Comparison of ENCODE assay signal across 29 mouse cellular contexts in the genomic region with DNA sequence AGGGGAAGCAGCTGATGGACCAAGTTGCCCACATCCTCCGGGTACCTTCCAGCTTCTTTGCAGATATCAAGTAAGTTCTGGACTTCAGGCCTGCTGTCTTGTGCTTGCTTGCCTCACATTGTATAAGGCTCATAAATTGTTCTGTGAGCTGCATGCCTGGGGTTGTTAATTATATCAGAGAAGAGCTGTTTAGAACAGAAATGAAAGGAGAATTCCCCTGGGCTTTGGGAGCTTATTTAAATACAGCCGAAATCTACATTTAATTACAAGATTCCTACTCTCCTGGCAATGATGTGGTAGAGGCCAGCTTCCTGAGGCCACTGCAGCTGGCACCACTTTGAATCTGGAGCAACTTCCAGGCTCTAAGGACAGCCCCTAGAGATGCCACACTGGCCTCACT.
A peak's percentile ranks its signal among the peaks of the same experiment; 100 is the strongest.
DNase-seq lines count a peak whose midpoint lies in the region; ATAC-seq and TF ChIP-seq lines count a peak whose summit lies in the region.
"Had no signal": no experiment of that assay in that cellular context is flagged by ENCODE, and none has a peak within 500 bp of the region (broad histone marks: within the 10 kb centered on the region; RNA-seq: fewer than 3 reads in every experiment).

No protein-coding gene starts in this region.

- H3K4me1 ChIP-seq in forebrain, embryonic 14.5 days (ENCODE audit: control insufficient read depth, insufficient read depth, low read length) = no peaks in the 10 kb centered on the region; the same call in 1 of the 2 replicates
- H3K4me1 ChIP-seq in forebrain, embryonic 10.5 days = no peaks in the 10 kb centered on the region
- H3K4me1 ChIP-seq in midbrain, embryonic 12.5 days = peaks cover 4% of the 10 kb centered on the region
- peaks cover 7% of the 10 kb centered on the region; the same call in 1 of the 2 replicates for H3K4me1 ChIP-seq in midbrain, embryonic 10.5 days
- H3K4me1 ChIP-seq in midbrain, embryonic 16.5 days (ENCODE audit: control insufficient read depth, insufficient read depth, low read length) = peaks cover 20% of the 10 kb centered on the region
- H3K4me1 ChIP-seq: embryonic facial prominence, embryonic 13.5 days; limb, embryonic 15.5 days; liver, embryonic 13.5 days had no signal

- no peaks in the 10 kb centered on the region for H3K36me3 ChIP-seq in forebrain, embryonic 14.5 days (ENCODE audit: control insufficient read depth, insufficient read depth, low read length)
- H3K36me3 ChIP-seq in forebrain, embryonic 10.5 days (replicated peaks) = no peaks in the 10 kb centered on the region
- no peaks in the 10 kb centered on the region for H3K36me3 ChIP-seq in midbrain, embryonic 12.5 days
- no peaks in the 10 kb centered on the region for H3K36me3 ChIP-seq in midbrain, embryonic 10.5 days
- H3K36me3 ChIP-seq in midbrain, embryonic 16.5 days (ENCODE audit: control insufficient read depth, insufficient read depth, low read length) = no peaks in the 10 kb centered on the region
- H3K36me3 ChIP-seq: embryonic facial prominence, embryonic 13.5 days; forebrain, embryonic 15.5 days; limb, embryonic 15.5 days; liver, embryonic 13.5 days; neural tube, embryonic 12.5 days had no signal

- WGBS in forebrain, embryonic 14.5 days = 72% methylated on average over 2 of the region's 2 CpGs
- 89% methylated on average over 2 of the region's 2 CpGs for WGBS in forebrain, embryonic 10.5 days
- 65% methylated on average over 2 of the region's 2 CpGs for WGBS in midbrain, embryonic 12.5 days
- WGBS in midbrain, embryonic 10.5 days = 88% methylated on average over 2 of the region's 2 CpGs
- 65% methylated on average over 2 of the region's 2 CpGs for WGBS in midbrain, embryonic 16.5 days

- H3K9me3 ChIP-seq in forebrain, embryonic 14.5 days (replicated peaks; ENCODE audit: control insufficient read depth, low read length) = no peaks in the 10 kb centered on the region
- H3K9me3 ChIP-seq in forebrain, embryonic 10.5 days = no peaks in the 10 kb centered on the region
- H3K9me3 ChIP-seq in midbrain, embryonic 12.5 days = no peaks in the 10 kb centered on the region
- H3K9me3 ChIP-seq in midbrain, embryonic 10.5 days (replicated peaks) = no peaks in the 10 kb centered on the region
- no peaks in the 10 kb centered on the region for H3K9me3 ChIP-seq in midbrain, embryonic 16.5 days (replicated peaks; ENCODE audit: control insufficient read depth, low read length, poor library complexity, severe bottlenecking)
- H3K9me3 ChIP-seq: embryonic facial prominence, embryonic 13.5 days; forebrain, embryonic 15.5 days; limb, embryonic 15.5 days; neural tube, embryonic 12.5 days had no signal

- TF ChIP-seq POLR2A in brain, embryonic 14.5 days (IDR thresholded peaks at IDR 0.05; ENCODE audit: borderline replicate concordance, extremely low read depth, insufficient read depth, insufficient read length, poor library complexity, severe bottlenecking) = no peak

- H3K4me3 ChIP-seq in forebrain, embryonic 14.5 days (ENCODE audit: low read depth, low read length) = no peak overlapping the region
- H3K4me3 ChIP-seq in forebrain, embryonic 10.5 days = no peak overlapping the region
- no peak overlapping the region for H3K4me3 ChIP-seq in midbrain, embryonic 12.5 days
- no peak overlapping the region for H3K4me3 ChIP-seq in midbrain, embryonic 10.5 days
- no peak overlapping the region for H3K4me3 ChIP-seq in midbrain, embryonic 16.5 days (ENCODE audit: low read depth, low read length)
- H3K4me3 ChIP-seq: embryonic facial prominence, embryonic 13.5 days; erythroblast, embryonic 14.5 days; forebrain, embryonic 15.5 days; gastrocnemius, adult 2 months; limb, embryonic 15.5 days; liver, embryonic 13.5 days; neural tube, embryonic 12.5 days had no signal

- H3K27ac ChIP-seq in forebrain, embryonic 14.5 days (ENCODE audit: low read depth, low read length) = no peak overlapping the region
- no peak overlapping the region for H3K27ac ChIP-seq in forebrain, embryonic 10.5 days
- H3K27ac ChIP-seq in midbrain, embryonic 12.5 days (replicated peaks) = 0 out of 2 replicates have a peak overlapping the region, but pooled peaks have one; percentile 27
- no peak overlapping the region for H3K27ac ChIP-seq in midbrain, embryonic 10.5 days (replicated peaks)
- peak overlapping the region; percentile 67 for H3K27ac ChIP-seq in midbrain, embryonic 16.5 days (ENCODE audit: low read length)
- H3K27ac ChIP-seq: embryonic facial prominence, embryonic 13.5 days; forebrain, embryonic 15.5 days; gastrocnemius, adult 2 months; limb, embryonic 15.5 days; liver, embryonic 13.5 days; macrophage; neural tube, embryonic 12.5 days had no signal

- DNase-seq in forebrain, embryonic 14.5 days (ENCODE audit: low spot score) = peak; percentile 56
- no peak for DNase-seq in forebrain, embryonic 10.5 days (ENCODE audit: extremely low spot score, low spot score)
- no peak for DNase-seq in midbrain, embryonic 10.5 days (ENCODE audit: low spot score)
- DNase-seq in brain, embryonic 14.5 days (ENCODE audit: low read depth) = peak; percentile 79
- DNase-seq in lung, postnatal 14 days = no peak
- DNase-seq in urinary bladder, postnatal 36 days (ENCODE audit: low spot score in 2 of 2) = no peak
- DNase-seq: adrenal gland, postnatal 36 days; cerebellum, adult 9-10 months; embryo, embryonic 11 days; gastrocnemius, adult 2 months; heart, postnatal 14 days; kidney, adult 9 months; kidney, postnatal 10 days; layer of hippocampus, postnatal 36 days; left cerebral cortex, postnatal 4 days; liver, embryonic 13.5 days; lung, adult 18-20 months; thymus, adult 2 months; thymus, postnatal 36 days had no signal

- no peak for TF ChIP-seq CTCF in brain, embryonic 14.5 days (IDR thresholded peaks at IDR 0.05; ENCODE audit: borderline replicate concordance, extremely low read depth, insufficient read depth, insufficient read length)

- ATAC-seq in forebrain, embryonic 14.5 days = no peak
- no peak for ATAC-seq in midbrain, embryonic 12.5 days (ENCODE audit: low FRiP score, low read depth)
- 0 out of 2 replicates have a peak, but pooled peaks have one; percentile 5 for ATAC-seq in midbrain, embryonic 16.5 days
- ATAC-seq: intestine, embryonic 16.5 days; lung, postnatal 0 days had no signal

- H3K9ac ChIP-seq in forebrain, embryonic 14.5 days (ENCODE audit: low read length) = no peak overlapping the region
- no peak overlapping the region for H3K9ac ChIP-seq in midbrain, embryonic 12.5 days (replicated peaks)
- H3K9ac ChIP-seq in midbrain, embryonic 16.5 days (ENCODE audit: low read depth, low read length) = no peak overlapping the region
- H3K9ac ChIP-seq: embryonic facial prominence, embryonic 13.5 days; forebrain, embryonic 15.5 days; limb, embryonic 15.5 days; liver, embryonic 13.5 days; neural tube, embryonic 12.5 days had no signal

- no peaks in the 10 kb centered on the region for H3K27me3 ChIP-seq in forebrain, embryonic 14.5 days (replicated peaks; ENCODE audit: control insufficient read depth, insufficient read depth, low read length)
- H3K27me3 ChIP-seq in forebrain, embryonic 10.5 days (ENCODE audit: poor library complexity, severe bottlenecking) = no peaks in the 10 kb centered on the region
- no peaks in the 10 kb centered on the region for H3K27me3 ChIP-seq in midbrain, embryonic 12.5 days
- H3K27me3 ChIP-seq in midbrain, embryonic 10.5 days (ENCODE audit: low read depth, poor library complexity, severe bottlenecking) = no peaks in the 10 kb centered on the region
- no peaks in the 10 kb centered on the region for H3K27me3 ChIP-seq in midbrain, embryonic 16.5 days (ENCODE audit: control insufficient read depth, insufficient read depth, low read depth, low read length)
- H3K27me3 ChIP-seq: embryonic facial prominence, embryonic 13.5 days; forebrain, embryonic 15.5 days; limb, embryonic 15.5 days; liver, embryonic 13.5 days; neural tube, embryonic 12.5 days had no signal

- no peak overlapping the region for H3K4me2 ChIP-seq in forebrain, embryonic 14.5 days (ENCODE audit: low read length)
- H3K4me2 ChIP-seq in midbrain, embryonic 12.5 days (replicated peaks) = no peak overlapping the region
- H3K4me2 ChIP-seq in midbrain, embryonic 16.5 days (ENCODE audit: low read length) = no peak overlapping the region
- H3K4me2 ChIP-seq: embryonic facial prominence, embryonic 13.5 days; forebrain, embryonic 15.5 days; limb, embryonic 15.5 days; liver, embryonic 13.5 days; neural tube, embryonic 12.5 days had no signal

Comparison
In these comparisons a context has a peak if more than half of its experiments do, and no peak if none do; other contexts are left out.
1. DNase-seq: peak in forebrain, embryonic 14.5 days (single experiment) and brain, embryonic 14.5 days (single experiment); none in forebrain, embryonic 10.5 days (single experiment), midbrain, embryonic 10.5 days (single experiment), lung, postnatal 14 days (single experiment) and urinary bladder, postnatal 36 days (0 of 2).
2. H3K27ac ChIP-seq: peak in midbrain, embryonic 12.5 days (single experiment) and midbrain, embryonic 16.5 days (single experiment); none in forebrain, embryonic 14.5 days (single experiment), forebrain, embryonic 10.5 days (single experiment) and midbrain, embryonic 10.5 days (single experiment).